Mouse (Mus musculus): ENCODE data around the gene Ccer2. TPM values are rescaled to one million over a fixed set of nuclear protein-coding genes. Genes with fewer than 3 reads are reported as not detected.

Gene Ccer2
- polyA plus RNA-seq, 2 experiments, result 0.24 TPM; not detected in 1

- DNase-seq (ENCODE audit: low spot score) (no peak), ATAC-seq (ENCODE audit: low FRiP score, low read depth) (no peak)
- Histone ChIP-seq H3K4me1 (ENCODE audit: control insufficient read depth, insufficient read depth, low read length) (peaks cover 10% of the 10 kb centered on the region), H3K27ac (replicated peaks; ENCODE audit: low read depth, low read length) (no peak overlapping the region), H3K4me2 (replicated peaks; ENCODE audit: low read depth, low read length, severe bottlenecking) (no peak overlapping the region), H3K4me3 (replicated peaks; ENCODE audit: low read length) (no peak overlapping the region), H3K27me3 (ENCODE audit: control insufficient read depth, insufficient read depth, low read length) (no peaks in the 10 kb centered on the region), H3K36me3 (ENCODE audit: control insufficient read depth, insufficient read depth, low read length) (peaks cover 38% of the 10 kb centered on the region), H3K9ac (ENCODE audit: low read depth, low read length, severe bottlenecking) (no peak overlapping the region), H3K9me3 (ENCODE audit: control insufficient read depth, low read length) (no peaks in the 10 kb centered on the region)
- WGBS, result 92% methylated on average over 11 of the region's 11 CpGs
- no peak for TF ChIP-seq POLR2A (IDR thresholded peaks at IDR 0.05; ENCODE audit: borderline replicate concordance, extremely low read depth, insufficient read depth, insufficient read length)
Observed at GRCm38 (mm10) chr7:28771867-28772266, 15.9 kb downstream of the Ccer2 start.

- no peaks in the 10 kb centered on the region for H3K4me1 ChIP-seq (ENCODE audit: control insufficient read depth, insufficient read depth, low read length)
- ATAC-seq (ENCODE audit: low FRiP score, low read depth) (no peak), DNase-seq (ENCODE audit: low spot score) (no peak)
- H3K4me2 ChIP-seq (replicated peaks; ENCODE audit: low read depth, low read length, severe bottlenecking), result no peak overlapping the region
- H3K9ac ChIP-seq (ENCODE audit: low read depth, low read length, severe bottlenecking), result no peak overlapping the region
- H3K9me3 ChIP-seq (ENCODE audit: control insufficient read depth, low read length), result no peaks in the 10 kb centered on the region
- no peak for TF ChIP-seq POLR2A (IDR thresholded peaks at IDR 0.05; ENCODE audit: borderline replicate concordance, extremely low read depth, insufficient read depth, insufficient read length)
- H3K4me3 ChIP-seq (replicated peaks; ENCODE audit: low read length), result no peak overlapping the region
- H3K36me3 ChIP-seq (ENCODE audit: control insufficient read depth, insufficient read depth, low read length), result peaks cover 47% of the 10 kb centered on the region
- no peaks in the 10 kb centered on the region for H3K27me3 ChIP-seq (ENCODE audit: control insufficient read depth, insufficient read depth, low read length)
- no peak overlapping the region for H3K27ac ChIP-seq (replicated peaks; ENCODE audit: low read depth, low read length)
- WGBS, result 55% methylated on average over 3 of the region's 3 CpGs
Observed at GRCm38 (mm10) chr7:28773163-28773562, 17.2 kb downstream of the Ccer2 start.

GRCm38 (mm10) chr7:28774164-28774563 is 18.2 kb downstream of the Ccer2 start:
- peak; percentile 72 for ATAC-seq (ENCODE audit: low FRiP score, low read depth)
- no peak overlapping the region for H3K9ac ChIP-seq (ENCODE audit: low read depth, low read length, severe bottlenecking)
- H3K36me3 ChIP-seq (ENCODE audit: control insufficient read depth, insufficient read depth, low read length), result peaks cover 51% of the 10 kb centered on the region

GRCm38 (mm10) chr7:28775129-28775528 is 19.2 kb downstream of the Ccer2 start:
- Histone ChIP-seq H3K4me3 (replicated peaks; ENCODE audit: low read length) (no peak overlapping the region), H3K4me2 (replicated peaks; ENCODE audit: low read depth, low read length, severe bottlenecking) (no peak overlapping the region), H3K9ac (ENCODE audit: low read depth, low read length, severe bottlenecking) (no peak overlapping the region), H3K36me3 (ENCODE audit: control insufficient read depth, insufficient read depth, low read length) (peaks cover 51% of the 10 kb centered on the region), H3K27me3 (ENCODE audit: control insufficient read depth, insufficient read depth, low read length) (no peaks in the 10 kb centered on the region), H3K27ac (replicated peaks; ENCODE audit: low read depth, low read length) (no peak overlapping the region), H3K4me1 (ENCODE audit: control insufficient read depth, insufficient read depth, low read length) (0 out of 2 replicates have a peak, but pooled peaks cover under 1% of the 10 kb centered on the region), H3K9me3 (ENCODE audit: control insufficient read depth, low read length) (no peaks in the 10 kb centered on the region)
- ATAC-seq (ENCODE audit: low FRiP score, low read depth), result 0 out of 2 replicates have a peak, but pooled peaks have one; percentile 29
- no peak for TF ChIP-seq POLR2A (IDR thresholded peaks at IDR 0.05; ENCODE audit: borderline replicate concordance, extremely low read depth, insufficient read depth, insufficient read length)
- WGBS, result 88% methylated on average over 7 of the region's 7 CpGs
- peak; percentile 42 for DNase-seq (ENCODE audit: low spot score)

More at GRCm38 (mm10) chr7:28774164-28774563, 18.2 kb downstream of the Ccer2 start:
- H3K4me2 ChIP-seq (replicated peaks; ENCODE audit: low read depth, low read length, severe bottlenecking), result no peak overlapping the region
- WGBS, result 85% methylated on average over 12 of the region's 12 CpGs
- H3K4me1 ChIP-seq (ENCODE audit: control insufficient read depth, insufficient read depth, low read length), result no peaks in the 10 kb centered on the region
- no peaks in the 10 kb centered on the region for H3K27me3 ChIP-seq (ENCODE audit: control insufficient read depth, insufficient read depth, low read length)
- peak; percentile 37 for DNase-seq (ENCODE audit: low spot score)
- no peak for TF ChIP-seq POLR2A (IDR thresholded peaks at IDR 0.05; ENCODE audit: borderline replicate concordance, extremely low read depth, insufficient read depth, insufficient read length)
- no peak overlapping the region for H3K27ac ChIP-seq (replicated peaks; ENCODE audit: low read depth, low read length)
- H3K9me3 ChIP-seq (ENCODE audit: control insufficient read depth, low read length), result no peaks in the 10 kb centered on the region
- no peak overlapping the region for H3K4me3 ChIP-seq (replicated peaks; ENCODE audit: low read length)

GRCm38 (mm10) chr7:28778825-28779224 is 22.9 kb downstream of the Ccer2 start:
- Histone ChIP-seq H3K9ac (ENCODE audit: low read depth, low read length, severe bottlenecking) (no peak overlapping the region), H3K9me3 (ENCODE audit: control insufficient read depth, low read length) (no peaks in the 10 kb centered on the region), H3K36me3 (ENCODE audit: control insufficient read depth, insufficient read depth, low read length) (peaks cover 51% of the 10 kb centered on the region), H3K4me3 (replicated peaks; ENCODE audit: low read length) (no peak overlapping the region), H3K4me2 (replicated peaks; ENCODE audit: low read depth, low read length, severe bottlenecking) (no peak overlapping the region), H3K27me3 (ENCODE audit: control insufficient read depth, insufficient read depth, low read length) (no peaks in the 10 kb centered on the region), H3K27ac (replicated peaks; ENCODE audit: low read depth, low read length) (no peak overlapping the region), H3K4me1 (ENCODE audit: control insufficient read depth, insufficient read depth, low read length) (peaks cover 6% of the 10 kb centered on the region; the same call in 1 of the 2 replicates)
- 83% methylated on average over 9 of the region's 9 CpGs for WGBS
- DNase-seq (ENCODE audit: low spot score), result no peak
- ATAC-seq (ENCODE audit: low FRiP score, low read depth), result no peak
- no peak for TF ChIP-seq POLR2A (IDR thresholded peaks at IDR 0.05; ENCODE audit: borderline replicate concordance, extremely low read depth, insufficient read depth, insufficient read length)
